Mouse (Mus musculus) cortical plate, adult 2 months (tissue): ENCODE results near the gene Thap11.

Experiments used
- CTCF ChIP-seq: fragments of 200-500 bp; IDR thresholded peaks from 2 replicates; pipeline ENCODE4 v1.5.1; 2011; ENCODE audit warnings: mild to moderate bottlenecking, control low read depth, low read length; ENCODE audit not compliant: insufficient read depth; ENCODE audit errors: extremely low read depth
- POLR2A ChIP-seq: fragments of 200-500 bp; IDR thresholded peaks from 2 replicates; pipeline ENCODE4 v1.6.1; 2011; ENCODE audit warnings: mild to moderate bottlenecking, low read length, control low read depth; ENCODE audit not compliant: insufficient read depth; ENCODE audit errors: extremely low read depth

GRCm38 (mm10) chr8:105810245-105810786 is 44.6 kb upstream of the Thap11 start:
- TF ChIP-seq CTCF (no peak), POLR2A (no peak)
